Mouse (Mus musculus) liver, postnatal 0 days (tissue): ENCODE results near the gene Cela1. TPM values are rescaled to one million over a fixed set of nuclear protein-coding genes. Genes with fewer than 3 reads are reported as not detected.
A peak's percentile ranks its signal among the peaks of the same experiment; 100 is the strongest.

Experiments used
- ATAC-seq: fragments of 200-750 bp; cut with Nextera tagmentation; 2 replicates; pipeline ENCODE4 v1.8.0; 2017; ENCODE audit warnings: mild to moderate bottlenecking, moderate library complexity
- DNase-seq: peaks from one replicate; pipeline ENCODE4 v3.0.0-alpha.2; 2016
- H3K27ac ChIP-seq: fragments of 300-500 bp; sonication (generic); 2 replicates; pipeline ENCODE4 v1.5.1; 2014; ENCODE audit warnings: antibody characterized with exemption, moderate library complexity, mild to moderate bottlenecking, low read depth
- H3K27me3 ChIP-seq: fragments of 300-500 bp; sonication (generic); 2 replicates; pipeline ENCODE4 v1.6.1; 2014; ENCODE audit warnings: low read length, control low read depth, mixed read lengths; ENCODE audit not compliant: insufficient read depth
- H3K36me3 ChIP-seq: fragments of 300-500 bp; sonication (generic); replicated peaks from 2 replicates; pipeline ENCODE4 v1.6.1; 2014; ENCODE audit warnings: mild to moderate bottlenecking, control low read depth, low read length, moderate library complexity, mixed read lengths; ENCODE audit not compliant: insufficient read depth
- H3K4me1 ChIP-seq: fragments of 300-500 bp; sonication (generic); 2 replicates; pipeline ENCODE4 v1.6.1; 2014; ENCODE audit warnings: antibody characterized with exemption, mild to moderate bottlenecking, control low read depth; ENCODE audit not compliant: insufficient read depth
- H3K4me2 ChIP-seq: fragments of 300-500 bp; sonication (generic); 2 replicates; pipeline ENCODE4 v1.6.1; 2014; ENCODE audit warnings: low read depth, mild to moderate bottlenecking, low read length, moderate library complexity, mixed read lengths
- H3K4me3 ChIP-seq: fragments of 300-500 bp; sonication (generic); 2 replicates; pipeline ENCODE4 v1.5.1; 2014; ENCODE audit warnings: low read depth, low read length
- H3K9ac ChIP-seq: fragments of 300-500 bp; sonication (generic); replicated peaks from 2 replicates; pipeline ENCODE4 v1.6.1; 2014; ENCODE audit warnings: mild to moderate bottlenecking, moderate library complexity
- H3K9me3 ChIP-seq: fragments of 300-500 bp; sonication (generic); 2 replicates; pipeline ENCODE4 v1.6.1; 2016; ENCODE audit warnings: mild to moderate bottlenecking, control low read depth, low read length, mixed read lengths
- CTCF ChIP-seq: sonication (generic); IDR thresholded peaks from 2 replicates; pipeline ENCODE4 v1.5.1; 2016; ENCODE audit warnings: antibody characterized with exemption, low read depth
- EP300 ChIP-seq: IDR thresholded peaks from 2 replicates; pipeline ENCODE4 v1.6.1; 2016; ENCODE audit warnings: antibody characterized with exemption, low read depth, mild to moderate bottlenecking
- WGBS: fragments of 180-500 bp; shearing (Covaris S2); extraction: QIAGEN DNeasy Blood & Tissue Kit; methylation state at CpG from one replicate; pipeline ENCODE4 v1.1.7; 2014; ENCODE audit not compliant: insufficient replicate concordance; 5-methylcytosine and 5-hydroxymethylcytosine counted together
- polyA plus RNA-seq: library from polyadenylated mRNA; unstranded; fragments of >200 nt; fragmentation: Nextera tagmentation; extraction: Ambion mirVana; gene quantifications from 2 replicates; pipeline ENCODE4 v1.2.1, GENCODE M21; 2015

Gene Cela1
- polyA plus RNA-seq, 1 experiment from 2014 or later = 29.5 TPM

DNA sequence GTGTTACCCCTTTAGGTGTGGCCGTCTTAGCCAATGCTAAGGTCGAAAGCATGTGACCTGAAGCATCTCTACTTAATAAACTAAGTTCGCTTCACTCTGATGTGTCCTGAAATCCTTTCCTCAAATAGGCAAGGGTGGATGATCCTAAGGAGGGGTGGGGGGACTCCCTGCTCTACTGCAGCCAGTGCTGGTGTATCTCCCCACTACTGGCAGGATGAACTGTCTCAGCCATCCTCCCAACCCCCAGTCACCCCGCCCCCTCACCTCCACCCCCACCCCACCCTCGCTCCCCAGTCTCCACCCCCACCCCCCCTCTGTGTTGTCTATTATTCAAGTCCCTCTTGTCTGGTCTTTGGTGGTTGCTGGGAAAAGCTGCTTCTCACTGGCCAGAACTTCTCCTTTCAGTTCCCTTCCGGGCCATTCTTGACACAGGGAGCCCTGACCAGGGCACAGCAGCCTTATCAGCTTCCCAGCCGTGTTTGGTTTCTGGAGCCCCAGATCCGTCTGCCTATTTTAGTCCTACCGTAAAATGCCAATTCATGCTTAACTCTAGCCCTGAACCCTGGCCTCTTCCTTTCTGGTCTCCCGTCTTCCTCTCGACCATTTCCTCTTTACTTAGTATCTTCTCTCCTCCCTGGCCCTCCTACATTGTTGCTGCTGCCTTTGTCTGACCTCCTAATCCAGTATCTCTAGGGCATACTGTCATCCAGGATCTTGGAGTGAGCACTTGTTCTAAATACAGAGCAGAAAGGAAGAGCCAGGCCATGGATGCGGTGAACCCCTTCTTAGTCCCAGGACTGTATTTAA, 13.9 kb downstream of the Cela1 start:
- peak; percentile 58 for DNase-seq
- H3K4me2 ChIP-seq = peak overlapping the region; percentile 19

GRCm38 (mm10) chr15:100670833-100671232, 16.9 kb downstream of the Cela1 start:
- H3K27ac ChIP-seq = no peak overlapping the region
- no peak for ATAC-seq
- DNase-seq = no peak
- H3K9ac ChIP-seq = no peak overlapping the region
- no peak for TF ChIP-seq EP300
- TF ChIP-seq CTCF = no peak
- H3K36me3 ChIP-seq = no peaks in the 10 kb centered on the region
- no peaks in the 10 kb centered on the region for H3K9me3 ChIP-seq
- no peaks in the 10 kb centered on the region for H3K27me3 ChIP-seq
- H3K4me2 ChIP-seq = no peak overlapping the region
- WGBS = 86% methylated on average over 5 of the region's 5 CpGs
- H3K4me1 ChIP-seq = peaks cover 43% of the 10 kb centered on the region
- no peak overlapping the region for H3K4me3 ChIP-seq

More for the DNA sequence above, 13.9 kb downstream of the Cela1 start:
- TF ChIP-seq EP300 (peak; percentile 49), CTCF (no peak)
- no peak overlapping the region; the same call in 1 of the 2 replicates for H3K9ac ChIP-seq
- H3K36me3 ChIP-seq = no peaks in the 10 kb centered on the region
- H3K4me3 ChIP-seq = no peak overlapping the region
- WGBS = 17% methylated on average over 11 of the region's 12 CpGs
- H3K4me1 ChIP-seq = peaks cover 43% of the 10 kb centered on the region
- H3K9me3 ChIP-seq = no peaks in the 10 kb centered on the region
- H3K27me3 ChIP-seq = no peaks in the 10 kb centered on the region
- peak; percentile 80 for ATAC-seq
- H3K27ac ChIP-seq = peak overlapping the region; percentile 79

- DNase-seq (no peak), ATAC-seq (no peak)
- no peak for TF ChIP-seq CTCF
- TF ChIP-seq EP300 = no peak
- 76% methylated on average over 8 of the region's 8 CpGs for WGBS
- Histone ChIP-seq H3K9me3 (no peaks in the 10 kb centered on the region), H3K9ac (no peak overlapping the region), H3K4me2 (no peak overlapping the region; the same call in 1 of the 2 replicates), H3K36me3 (no peaks in the 10 kb centered on the region), H3K27me3 (no peaks in the 10 kb centered on the region), H3K4me3 (no peak overlapping the region), H3K4me1 (peaks cover 41% of the 10 kb centered on the region), H3K27ac (no peak overlapping the region)
Observed at GRCm38 (mm10) chr15:100670004-100670403, 17.7 kb downstream of the Cela1 start.

GRCm38 (mm10) chr15:100669337-100669736, 18.4 kb downstream of the Cela1 start, which contains the start of gene Bin2:
TSS of gene Bin2 (minus strand) at chr15:100669553.
- H3K4me2 ChIP-seq = peak within 1 kb of the TSS; percentile 71
- H3K27me3 ChIP-seq = no peaks in the 10 kb centered on the region
- H3K27ac ChIP-seq = peak within 1 kb of the TSS; percentile 64; the same call in 1 of the 2 replicates
- H3K4me1 ChIP-seq = peaks cover 39% of the 10 kb centered on the region
- 37% methylated on average over 20 of the region's 20 CpGs for WGBS
- H3K36me3 ChIP-seq = no peaks in the 10 kb centered on the region
- peak; percentile 37; the same call in 1 of the 2 replicates for ATAC-seq
- peak; percentile 78 for DNase-seq
- H3K4me3 ChIP-seq = peak within 1 kb of the TSS; percentile 52
- TF ChIP-seq EP300 (no peak), CTCF (no peak)
- H3K9ac ChIP-seq = peak within 1 kb of the TSS; percentile 63
- no peaks in the 10 kb centered on the region for H3K9me3 ChIP-seq

DNA sequence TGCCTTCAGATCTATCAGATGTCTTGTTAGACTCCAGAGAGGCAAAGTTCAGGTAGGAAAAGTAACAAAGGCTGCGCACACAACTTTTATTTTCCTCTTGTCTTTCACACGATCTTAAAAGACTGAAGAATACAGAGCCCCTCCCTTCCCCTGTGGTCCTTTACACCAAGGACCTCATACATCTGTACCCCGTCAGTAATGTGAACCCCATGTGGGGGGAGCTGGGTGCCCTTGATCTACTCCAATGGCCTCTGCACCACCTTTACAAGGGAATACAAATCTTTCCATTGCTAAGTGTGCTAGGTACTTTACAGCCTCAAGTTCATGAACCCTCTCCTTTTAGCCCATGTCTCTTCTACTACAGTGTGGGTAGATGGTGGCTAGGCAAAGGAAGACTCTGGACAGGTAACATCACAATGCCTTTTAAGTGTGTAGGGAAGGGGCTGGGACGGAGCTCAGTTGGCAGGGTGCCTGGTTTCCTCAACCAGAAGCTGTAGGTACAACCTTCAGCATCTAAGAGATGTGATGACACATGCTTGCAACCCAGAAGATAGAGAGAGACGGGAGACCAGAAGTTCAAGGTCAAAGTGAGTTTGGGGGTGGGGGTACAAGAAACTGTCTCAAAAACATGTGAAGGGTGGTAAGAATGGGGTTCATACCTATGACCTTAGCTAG, 19.7 kb downstream of the Cela1 start:
- TF ChIP-seq EP300 (no peak), CTCF (no peak)
- Histone ChIP-seq H3K9me3 (no peaks in the 10 kb centered on the region), H3K4me2 (peak overlapping the region; percentile 71), H3K4me3 (peak overlapping the region; percentile 52), H3K27me3 (no peaks in the 10 kb centered on the region), H3K36me3 (no peaks in the 10 kb centered on the region), H3K27ac (peak overlapping the region; percentile 52), H3K4me1 (peaks cover 35% of the 10 kb centered on the region), H3K9ac (peak overlapping the region; percentile 16; the same call in 1 of the 2 replicates)
- DNase-seq (no peak), ATAC-seq (no peak)
- WGBS = 51% methylated on average over 5 of the region's 5 CpGs

- Histone ChIP-seq H3K9ac (peak overlapping the region; percentile 41; the same call in 1 of the 2 replicates), H3K27me3 (no peaks in the 10 kb centered on the region), H3K4me1 (peaks cover 32% of the 10 kb centered on the region), H3K4me2 (peak overlapping the region; percentile 71), H3K27ac (peak overlapping the region; percentile 70), H3K4me3 (peak overlapping the region; percentile 52), H3K9me3 (no peaks in the 10 kb centered on the region), H3K36me3 (no peaks in the 10 kb centered on the region)
- DNase-seq (no peak), ATAC-seq (no peak)
- 29% methylated on average over 6 of the region's 6 CpGs for WGBS
- no peak for TF ChIP-seq CTCF
- no peak for TF ChIP-seq EP300
Observed at GRCm38 (mm10) chr15:100667420-100667819, 20.3 kb downstream of the Cela1 start.
